Mouse (Mus musculus) forebrain, embryonic 12.5 days (tissue): Measurements from ENCODE around the gene Stac. TPM values are rescaled to one million over a fixed set of nuclear protein-coding genes. Genes with fewer than 3 reads are reported as not detected.

Experiments
- ATAC-seq: fragments of 200-750 bp; cut with Nextera tagmentation; 2 replicates; pipeline ENCODE4 v1.8.0; 2017; ENCODE audit warnings: moderate TSS enrichment; ENCODE audit not compliant: low FRiP score
- H3K27ac ChIP-seq: fragments of 300-500 bp; sonication (generic); 2 replicates; pipeline ENCODE4 v1.5.1; 2016; ENCODE audit warnings: mild to moderate bottlenecking
- H3K27me3 ChIP-seq: fragments of 300-500 bp; sonication (generic); 2 replicates; pipeline ENCODE4 v1.6.1; 2016; ENCODE audit warnings: mild to moderate bottlenecking
- H3K36me3 ChIP-seq: fragments of 300-500 bp; sonication (generic); replicated peaks from 2 replicates; pipeline ENCODE4 v1.6.1; 2016; ENCODE audit warnings: mild to moderate bottlenecking
- H3K4me1 ChIP-seq: fragments of 300-500 bp; sonication (generic); 2 replicates; pipeline ENCODE4 v1.6.1; 2016
- H3K4me2 ChIP-seq: fragments of 300-500 bp; sonication (generic); 2 replicates; pipeline ENCODE4 v1.6.1; 2016; ENCODE audit warnings: mild to moderate bottlenecking, moderate library complexity
- H3K4me3 ChIP-seq: fragments of 300-500 bp; sonication (generic); replicated peaks from 2 replicates; pipeline ENCODE4 v1.5.1; 2016; ENCODE audit warnings: mild to moderate bottlenecking
- H3K9ac ChIP-seq: fragments of 300-500 bp; sonication (generic); 2 replicates; pipeline ENCODE4 v1.6.1; 2016; ENCODE audit warnings: mild to moderate bottlenecking
- H3K9me3 ChIP-seq: fragments of 300-500 bp; sonication (generic); 2 replicates; pipeline ENCODE4 v1.6.1; 2016
- WGBS: fragments of 180-500 bp; shearing (Covaris S2); methylation state at CpG from one replicate; pipeline ENCODE4 v1.1.7; 2016; 5-methylcytosine and 5-hydroxymethylcytosine counted together
- polyA plus RNA-seq: library from polyadenylated mRNA; unstranded; fragments of >200 nt; fragmentation: Nextera tagmentation; extraction: Ambion mirVana; gene quantifications from 2 replicates; pipeline ENCODE4 v1.2.1, GENCODE M21; 2016

Gene Stac
- polyA plus RNA-seq, 1 experiment from 2014 or later: 2.3 TPM

DNA sequence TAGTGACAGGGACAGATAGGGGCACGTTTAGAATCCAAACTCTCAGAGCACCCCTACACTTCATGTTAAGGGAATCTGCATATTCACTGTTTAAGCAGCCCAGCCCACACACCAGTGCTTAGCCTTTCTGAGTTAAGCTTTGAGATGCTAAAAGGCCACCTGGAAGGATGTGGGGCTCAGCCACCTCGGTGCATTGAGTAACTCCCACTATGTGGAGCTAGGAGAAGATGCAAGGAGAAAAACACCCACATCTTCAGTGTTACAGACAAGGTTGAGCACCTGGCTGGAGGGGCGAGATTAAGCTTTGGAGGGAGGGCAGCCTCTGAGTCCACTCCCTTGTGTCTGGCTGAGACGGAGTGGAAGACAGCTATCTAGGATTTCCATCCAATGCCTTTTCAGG lies 114.3 kb downstream of the Stac start:
- H3K4me2 ChIP-seq: no peak overlapping the region
- no peaks in the 10 kb centered on the region for H3K9me3 ChIP-seq
- no peak overlapping the region for H3K27ac ChIP-seq
- no peaks in the 10 kb centered on the region for H3K4me1 ChIP-seq
- H3K27me3 ChIP-seq: no peaks in the 10 kb centered on the region
- 35% methylated on average over 4 of the region's 4 CpGs for WGBS
- no peak overlapping the region for H3K4me3 ChIP-seq
- no peak overlapping the region for H3K9ac ChIP-seq
- H3K36me3 ChIP-seq: no peaks in the 10 kb centered on the region
- ATAC-seq: no peak

DNA sequence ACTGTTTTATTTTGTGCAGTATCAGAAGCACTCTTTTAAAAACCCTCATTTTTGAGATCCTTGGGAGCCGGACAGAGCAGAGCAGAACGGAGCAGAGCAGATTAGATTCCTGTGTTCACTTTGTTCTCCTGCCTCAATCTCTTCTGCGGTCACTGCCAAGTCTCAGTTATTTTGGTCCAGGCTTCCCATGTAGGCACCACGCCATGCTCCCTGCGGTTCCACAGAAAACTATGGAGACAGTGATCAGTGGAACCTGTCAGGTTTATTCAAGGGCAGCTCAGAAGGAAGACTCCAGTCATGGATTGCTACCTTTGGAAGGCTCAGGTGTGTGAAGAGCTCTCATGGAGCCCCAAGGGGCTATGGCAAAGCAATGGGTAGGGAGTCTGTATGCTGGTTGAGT lies 116.3 kb downstream of the Stac start:
- ATAC-seq: no peak
- no peaks in the 10 kb centered on the region for H3K27me3 ChIP-seq
- H3K4me3 ChIP-seq: no peak overlapping the region
- 92% methylated on average over 5 of the region's 5 CpGs for WGBS
- no peaks in the 10 kb centered on the region for H3K9me3 ChIP-seq
- H3K36me3 ChIP-seq: no peaks in the 10 kb centered on the region
- no peaks in the 10 kb centered on the region for H3K4me1 ChIP-seq
- no peak overlapping the region for H3K9ac ChIP-seq
- H3K4me2 ChIP-seq: no peak overlapping the region
- no peak overlapping the region for H3K27ac ChIP-seq

DNA sequence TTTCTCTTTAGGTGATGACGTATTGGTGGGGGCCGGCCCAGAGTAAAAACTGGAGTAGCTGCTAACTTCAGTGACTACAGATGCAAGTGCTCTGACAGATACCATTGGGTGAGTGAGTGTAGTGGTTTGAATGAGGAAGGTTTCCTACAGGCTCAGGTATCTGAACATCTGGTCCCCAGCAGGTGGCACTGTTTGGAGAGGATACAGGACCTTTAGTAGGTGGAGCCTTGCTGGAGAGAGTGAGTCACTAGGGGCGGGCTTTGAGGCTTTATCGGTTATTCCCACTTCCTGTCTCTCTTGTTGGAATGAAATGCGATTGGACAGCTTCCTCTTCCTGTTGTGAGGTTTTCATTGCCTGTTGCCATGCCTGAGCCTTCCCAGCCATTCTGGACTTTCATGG lies 118.5 kb downstream of the Stac start:
- no peaks in the 10 kb centered on the region for H3K36me3 ChIP-seq
- WGBS: 95% methylated on average over 5 of the region's 5 CpGs
- no peak for ATAC-seq
- H3K27me3 ChIP-seq: no peaks in the 10 kb centered on the region
- H3K27ac ChIP-seq: no peak overlapping the region
- no peaks in the 10 kb centered on the region for H3K4me1 ChIP-seq
- no peak overlapping the region for H3K9ac ChIP-seq
- no peak overlapping the region for H3K4me3 ChIP-seq
- no peak overlapping the region for H3K4me2 ChIP-seq
- no peaks in the 10 kb centered on the region for H3K9me3 ChIP-seq

DNA sequence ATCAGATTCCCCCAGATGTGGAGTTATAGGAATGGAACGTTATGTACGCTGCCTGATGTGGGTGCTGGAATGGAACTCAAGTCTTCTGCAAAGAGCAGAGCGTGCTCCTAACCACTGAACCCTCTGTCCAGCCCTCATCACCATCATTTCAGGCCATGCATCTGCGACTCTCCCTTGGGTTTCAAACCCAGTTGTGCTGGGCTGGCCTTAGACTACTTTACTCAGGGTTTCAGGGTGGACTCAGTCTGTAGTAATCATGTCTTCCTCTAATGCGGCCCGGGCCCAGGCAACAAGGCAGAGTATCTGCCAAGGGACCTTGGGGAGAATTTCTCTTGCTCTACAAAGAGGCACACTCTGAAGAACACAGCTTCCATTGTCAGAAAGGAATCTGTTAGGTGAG lies 126.0 kb downstream of the Stac start:
- Histone ChIP-seq H3K27me3 (no peaks in the 10 kb centered on the region), H3K9ac (no peak overlapping the region), H3K9me3 (no peaks in the 10 kb centered on the region), H3K4me2 (no peak overlapping the region), H3K36me3 (no peaks in the 10 kb centered on the region), H3K4me1 (no peaks in the 10 kb centered on the region), H3K27ac (no peak overlapping the region), H3K4me3 (no peak overlapping the region)
- 93% methylated on average over 6 of the region's 6 CpGs for WGBS
- ATAC-seq: no peak

GRCm38 (mm10) chr9:111563226-111563625 lies 126.9 kb downstream of the Stac start:
- no peak for ATAC-seq
- no peak overlapping the region for H3K27ac ChIP-seq
- WGBS: 93% methylated on average over 7 of the region's 7 CpGs

GRCm38 (mm10) chr9:111562217-111562988 lies 127.7 kb downstream of the Stac start:
- Histone ChIP-seq H3K27me3 (no peaks in the 10 kb centered on the region), H3K4me3 (no peak overlapping the region), H3K9me3 (no peaks in the 10 kb centered on the region), H3K9ac (no peak overlapping the region), H3K4me2 (no peak overlapping the region), H3K4me1 (no peaks in the 10 kb centered on the region), H3K27ac (no peak overlapping the region), H3K36me3 (no peaks in the 10 kb centered on the region)
- no peak for ATAC-seq
- 79% methylated on average over 19 of the region's 19 CpGs for WGBS

More at GRCm38 (mm10) chr9:111563226-111563625, 126.9 kb downstream of the Stac start:
- no peak overlapping the region for H3K4me2 ChIP-seq
- H3K9me3 ChIP-seq: no peaks in the 10 kb centered on the region
- no peaks in the 10 kb centered on the region for H3K36me3 ChIP-seq
- H3K4me1 ChIP-seq: no peaks in the 10 kb centered on the region
- no peak overlapping the region for H3K9ac ChIP-seq
- no peaks in the 10 kb centered on the region for H3K27me3 ChIP-seq
- no peak overlapping the region for H3K4me3 ChIP-seq

- Histone ChIP-seq H3K27me3 (no peaks in the 10 kb centered on the region), H3K27ac (no peak overlapping the region), H3K4me1 (no peaks in the 10 kb centered on the region), H3K36me3 (no peaks in the 10 kb centered on the region), H3K4me2 (no peak overlapping the region), H3K9ac (no peak overlapping the region), H3K9me3 (no peaks in the 10 kb centered on the region), H3K4me3 (no peak overlapping the region)
- no peak for ATAC-seq
- WGBS: 79% methylated on average over 3 of the region's 3 CpGs
Measured at GRCm38 (mm10) chr9:111556699-111557098, 133.4 kb downstream of the Stac start.

- no peaks in the 10 kb centered on the region for H3K4me1 ChIP-seq
- WGBS: 86% methylated on average over 3 of the region's 3 CpGs
Measured at GRCm38 (mm10) chr9:111552865-111553264, 137.3 kb downstream of the Stac start.

GRCm38 (mm10) chr9:111551461-111552190 lies 138.5 kb downstream of the Stac start:
- no peak for ATAC-seq

More at GRCm38 (mm10) chr9:111552865-111553264, 137.3 kb downstream of the Stac start:
- Histone ChIP-seq H3K9me3 (no peaks in the 10 kb centered on the region), H3K27me3 (no peaks in the 10 kb centered on the region), H3K36me3 (no peaks in the 10 kb centered on the region), H3K9ac (no peak overlapping the region), H3K4me2 (no peak overlapping the region), H3K27ac (no peak overlapping the region), H3K4me3 (no peak overlapping the region)
- no peak for ATAC-seq

DNA sequence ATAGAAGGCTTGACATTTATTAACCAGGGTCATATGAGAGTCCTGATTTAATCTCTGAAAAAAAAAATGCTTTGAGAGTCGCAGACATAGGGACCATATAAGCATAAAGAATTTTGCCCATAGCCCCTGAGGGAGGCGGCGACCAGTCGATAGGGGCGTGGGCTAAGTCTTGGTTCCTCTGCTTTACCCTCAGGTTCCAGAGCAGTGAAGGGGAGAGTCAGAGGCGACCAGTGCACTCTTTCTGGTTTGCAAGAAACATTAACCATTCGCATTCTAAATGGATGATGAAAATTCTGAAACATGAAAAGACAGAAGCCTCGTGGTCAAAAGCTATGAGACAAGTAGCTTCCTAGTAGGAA lies 139.2 kb downstream of the Stac start:
- WGBS: 82% methylated on average over 8 of the region's 8 CpGs
- Histone ChIP-seq H3K9ac (no peak overlapping the region), H3K36me3 (no peaks in the 10 kb centered on the region), H3K4me1 (no peaks in the 10 kb centered on the region), H3K4me2 (no peak overlapping the region), H3K27me3 (no peaks in the 10 kb centered on the region), H3K27ac (no peak overlapping the region), H3K4me3 (no peak overlapping the region), H3K9me3 (no peaks in the 10 kb centered on the region)
- no peak for ATAC-seq

More at GRCm38 (mm10) chr9:111551461-111552190, 138.5 kb downstream of the Stac start:
- no peak overlapping the region for H3K27ac ChIP-seq
- H3K9ac ChIP-seq: no peak overlapping the region
- no peaks in the 10 kb centered on the region for H3K4me1 ChIP-seq
- H3K36me3 ChIP-seq: no peaks in the 10 kb centered on the region
- no peaks in the 10 kb centered on the region for H3K9me3 ChIP-seq
- WGBS: 58% methylated on average over 15 of the region's 15 CpGs
- no peak overlapping the region for H3K4me3 ChIP-seq
- no peaks in the 10 kb centered on the region for H3K27me3 ChIP-seq
- H3K4me2 ChIP-seq: no peak overlapping the region

DNA sequence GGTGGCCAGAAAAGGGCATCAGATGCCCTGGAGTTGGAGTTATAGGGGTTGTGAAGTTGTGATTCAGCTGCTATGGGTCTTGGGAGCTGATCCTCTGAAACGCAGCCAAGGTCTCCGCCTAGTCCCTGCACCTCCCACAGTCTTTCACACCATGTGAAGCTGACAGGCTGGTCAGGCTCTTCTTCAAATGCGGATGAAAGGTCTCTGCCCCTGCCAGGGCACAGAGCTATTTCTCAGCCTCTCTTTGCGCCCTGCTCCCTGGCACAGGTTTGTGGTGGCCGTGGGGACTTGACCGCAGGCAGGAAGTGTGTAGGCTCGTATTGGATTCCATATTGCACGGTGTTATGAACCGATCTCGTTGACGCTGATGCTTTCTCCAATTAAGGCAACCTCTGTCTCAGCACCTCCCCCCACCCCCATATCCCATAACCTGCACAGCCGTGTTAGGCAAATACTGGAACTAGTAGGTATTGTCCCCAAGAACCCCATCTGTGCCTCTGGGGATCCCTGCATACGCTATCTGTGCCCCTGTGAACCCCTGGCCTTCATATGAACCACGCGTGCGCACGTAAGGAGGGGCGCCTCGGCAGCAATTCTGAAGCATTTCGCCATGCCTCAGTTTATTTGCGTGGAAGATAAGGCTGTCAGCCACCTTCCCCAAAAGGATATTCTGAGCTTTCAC lies 139.7 kb downstream of the Stac start:
- H3K27ac ChIP-seq: no peak overlapping the region
- no peaks in the 10 kb centered on the region for H3K4me1 ChIP-seq
- no peak overlapping the region for H3K9ac ChIP-seq
- no peaks in the 10 kb centered on the region for H3K36me3 ChIP-seq
- no peak overlapping the region for H3K4me3 ChIP-seq
- H3K27me3 ChIP-seq: no peaks in the 10 kb centered on the region
- no peak for ATAC-seq
- no peak overlapping the region for H3K4me2 ChIP-seq
- WGBS: 85% methylated on average over 21 of the region's 21 CpGs
- no peaks in the 10 kb centered on the region for H3K9me3 ChIP-seq

DNA sequence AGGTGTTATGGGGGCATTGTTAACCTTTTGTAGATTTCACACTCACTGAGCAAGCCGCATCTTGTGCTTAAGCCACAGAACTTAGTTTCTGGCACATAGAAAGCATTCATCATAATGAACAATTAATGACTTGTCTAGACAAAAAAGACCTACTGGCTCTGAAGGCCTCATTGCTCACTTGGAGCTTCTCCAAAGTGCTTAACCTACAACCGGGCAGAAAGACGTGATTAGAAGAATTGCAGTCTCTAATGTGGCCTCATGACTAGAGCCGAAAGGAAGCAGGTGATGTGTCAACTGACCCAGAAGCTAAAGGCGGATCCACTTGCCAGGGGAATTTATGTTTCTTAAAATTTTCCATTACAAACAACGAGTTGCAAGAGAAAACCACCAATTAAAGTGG lies 147.5 kb downstream of the Stac start:
- H3K27me3 ChIP-seq: no peaks in the 10 kb centered on the region
- H3K4me3 ChIP-seq: no peak overlapping the region
- H3K4me2 ChIP-seq: no peak overlapping the region
- no peak overlapping the region for H3K9ac ChIP-seq
- no peak for ATAC-seq
- no peaks in the 10 kb centered on the region for H3K4me1 ChIP-seq
- H3K36me3 ChIP-seq: no peaks in the 10 kb centered on the region
- WGBS: 74% methylated on average over 6 of the region's 6 CpGs
- no peaks in the 10 kb centered on the region for H3K9me3 ChIP-seq
- no peak overlapping the region for H3K27ac ChIP-seq
